10 mouse cellular contexts compared by ENCODE assay signal in the genomic region with DNA sequence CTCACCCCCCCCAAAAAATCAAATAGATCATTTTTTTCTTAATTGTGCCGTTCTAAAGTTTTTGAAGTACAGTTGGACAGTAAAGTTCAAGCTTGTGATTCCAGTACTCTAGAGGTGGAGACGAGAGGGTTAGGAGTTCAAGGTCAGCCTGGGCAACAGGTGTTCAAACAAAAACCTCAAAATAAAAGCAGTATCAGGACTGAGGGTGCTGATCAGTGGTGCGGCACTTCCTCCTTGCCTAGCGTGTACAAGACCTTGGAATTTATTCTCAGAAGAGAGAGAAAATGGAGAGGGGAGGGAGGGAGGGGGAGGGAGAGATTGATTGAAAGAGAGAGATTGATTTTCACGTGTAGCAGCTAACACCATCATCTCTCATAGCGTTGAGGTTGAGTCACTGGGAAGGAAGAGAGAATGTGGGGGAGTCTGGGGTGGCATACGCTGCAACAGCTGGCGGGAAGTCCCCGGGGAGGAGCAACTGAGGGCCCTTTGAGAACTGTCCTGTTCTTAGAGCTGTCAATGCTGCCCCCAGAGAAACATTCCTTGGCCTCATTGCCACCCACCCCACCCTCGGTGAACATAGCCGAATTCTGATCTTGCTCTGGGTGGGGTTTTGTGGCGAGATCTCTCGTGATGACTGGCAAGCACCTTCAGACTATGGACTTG. TPM values are rescaled to one million over a fixed set of nuclear protein-coding genes. Genes with fewer than 3 reads are reported as not detected.
A peak's percentile ranks its signal among the peaks of the same experiment; 100 is the strongest.
DNase-seq lines count a peak whose midpoint lies in the region; ATAC-seq and TF ChIP-seq lines count a peak whose summit lies in the region.
"Had no signal": no experiment of that assay in that cellular context is flagged by ENCODE, and none has a peak within 500 bp of the region (broad histone marks: within the 10 kb centered on the region; RNA-seq: fewer than 3 reads in every experiment).

No protein-coding gene starts in this region.

- no peak overlapping the region for H3K4me2 ChIP-seq in midbrain, embryonic 15.5 days
- H3K4me2 ChIP-seq in hindbrain, embryonic 14.5 days (replicated peaks): no peak overlapping the region
- H3K4me2 ChIP-seq: hindbrain, embryonic 12.5 days had no signal

- H3K4me3 ChIP-seq in midbrain, embryonic 10.5 days: no peak overlapping the region
- no peak overlapping the region for H3K4me3 ChIP-seq in midbrain, embryonic 15.5 days
- H3K4me3 ChIP-seq in MEL (ENCODE audit: control insufficient read depth in 1 of 2, insufficient read depth in 1 of 2, low read depth in 2 of 2, low read length in 2 of 2): no peak overlapping the region
- H3K4me3 ChIP-seq in hindbrain, embryonic 14.5 days (replicated peaks; ENCODE audit: low read length): no peak overlapping the region
- H3K4me3 ChIP-seq: hindbrain, embryonic 12.5 days; megakaryocyte, embryonic 14.5 days had no signal

- H3K27ac ChIP-seq in midbrain, embryonic 10.5 days (replicated peaks): 0 out of 2 replicates have a peak overlapping the region, but pooled peaks have one; percentile 13
- H3K27ac ChIP-seq in midbrain, embryonic 15.5 days: no peak overlapping the region
- peak overlapping the region; percentile 39 for H3K27ac ChIP-seq in MEL (ENCODE audit: control insufficient read depth, low read depth, low read length)
- H3K27ac ChIP-seq in hindbrain, embryonic 14.5 days: no peak overlapping the region
- H3K27ac ChIP-seq: hindbrain, embryonic 12.5 days had no signal

- ATAC-seq in midbrain, embryonic 15.5 days (replicated peaks): no peak
- ATAC-seq in megakaryocyte, adult 5-6 weeks (ENCODE audit: poor library complexity, severe bottlenecking): peak; percentile 28
- no peak for ATAC-seq in hindbrain, embryonic 14.5 days (ENCODE audit: low FRiP score)
- ATAC-seq: forebrain, embryonic 16.5 days had no signal

- no peak for TF ChIP-seq POLR2A in MEL (IDR thresholded peaks at IDR 0.05; ENCODE audit: control insufficient read depth in 1 of 2, insufficient read depth in 1 of 2, low read depth in 1 of 2, low read length in 2 of 2, poor library complexity in 1 of 2)

- no peak for DNase-seq in midbrain, embryonic 10.5 days (ENCODE audit: low spot score)
- peak; percentile 28 for DNase-seq in MEL (ENCODE audit: low read depth, low spot score)
- DNase-seq in thymus, postnatal 36 days: peak; percentile 52 to 59
- DNase-seq in hindbrain, embryonic 14.5 days (ENCODE audit: low spot score): no peak
- DNase-seq in ovary, postnatal 36 days (ENCODE audit: low spot score): no peak

- TF ChIP-seq CTCF in MEL (IDR thresholded peaks at IDR 0.05 in 2 of 3, conservative IDR thresholded peaks at IDR 0.05 in 1 of 3; ENCODE audit: control insufficient read depth in 1 of 3, insufficient read depth in 1 of 3, low read depth in 2 of 3, low read length in 3 of 3, poor library complexity in 1 of 3, severe bottlenecking in 1 of 3): no peak

- no peak for TF ChIP-seq RAD21 in MEL (IDR thresholded peaks at IDR 0.05; ENCODE audit: low read depth, low read length)

- H3K9me3 ChIP-seq in midbrain, embryonic 10.5 days (replicated peaks): no peaks in the 10 kb centered on the region
- no peaks in the 10 kb centered on the region for H3K9me3 ChIP-seq in midbrain, embryonic 15.5 days
- H3K9me3 ChIP-seq in MEL (replicated peaks; ENCODE audit: insufficient read depth, low read length): no peaks in the 10 kb centered on the region
- H3K9me3 ChIP-seq in hindbrain, embryonic 14.5 days (ENCODE audit: control insufficient read depth, low read length): no peaks in the 10 kb centered on the region
- H3K9me3 ChIP-seq: hindbrain, embryonic 12.5 days; megakaryocyte, embryonic 14.5 days had no signal

- no peak overlapping the region for H3K9ac ChIP-seq in midbrain, embryonic 15.5 days
- peak overlapping the region; percentile 0 for H3K9ac ChIP-seq in MEL (ENCODE audit: control insufficient read depth, low read depth, low read length, poor library complexity, severe bottlenecking)
- H3K9ac ChIP-seq in hindbrain, embryonic 14.5 days: no peak overlapping the region
- H3K9ac ChIP-seq: hindbrain, embryonic 12.5 days had no signal

- H3K36me3 ChIP-seq in midbrain, embryonic 10.5 days: no peaks in the 10 kb centered on the region
- no peaks in the 10 kb centered on the region for H3K36me3 ChIP-seq in midbrain, embryonic 15.5 days (replicated peaks)
- peaks cover 0 to 9% of the 10 kb centered on the region in 2 experiments; a peak in 2 of 4 replicates for H3K36me3 ChIP-seq in MEL (ENCODE audit: control insufficient read depth in 1 of 2, insufficient read depth in 2 of 2, low read length in 2 of 2)
- H3K36me3 ChIP-seq in hindbrain, embryonic 14.5 days (replicated peaks; ENCODE audit: control insufficient read depth, insufficient read depth): no peaks in the 10 kb centered on the region
- H3K36me3 ChIP-seq: hindbrain, embryonic 12.5 days had no signal

- no peak for TF ChIP-seq EP300 in MEL (IDR thresholded peaks at IDR 0.05; ENCODE audit: low read depth in 1 of 2, low read length in 2 of 2)

- WGBS in midbrain, embryonic 10.5 days: 88% methylated on average over 13 of the region's 13 CpGs
- 72% methylated on average over 13 of the region's 13 CpGs for WGBS in midbrain, embryonic 15.5 days
- 64% methylated on average over 13 of the region's 13 CpGs for WGBS in hindbrain, embryonic 14.5 days

- peaks cover 81% of the 10 kb centered on the region for H3K27me3 ChIP-seq in midbrain, embryonic 10.5 days (ENCODE audit: low read depth, poor library complexity, severe bottlenecking)
- peaks cover 2% of the 10 kb centered on the region; the same call in 1 of the 2 replicates for H3K27me3 ChIP-seq in midbrain, embryonic 15.5 days (replicated peaks)
- H3K27me3 ChIP-seq in MEL (ENCODE audit: control insufficient read depth in 1 of 2, insufficient read depth in 2 of 2, low read length in 2 of 2): no peaks in the 10 kb centered on the region
- no peaks in the 10 kb centered on the region for H3K27me3 ChIP-seq in hindbrain, embryonic 14.5 days (ENCODE audit: control insufficient read depth, insufficient read depth, low read length)

- H3K4me1 ChIP-seq in midbrain, embryonic 10.5 days: peaks cover 63% of the 10 kb centered on the region
- peaks cover 22% of the 10 kb centered on the region for H3K4me1 ChIP-seq in midbrain, embryonic 15.5 days
- H3K4me1 ChIP-seq in MEL (ENCODE audit: control insufficient read depth in 1 of 2, insufficient read depth in 2 of 2, low read length in 2 of 2): peaks cover 3 to 34% of the 10 kb centered on the region in 2 experiments
- H3K4me1 ChIP-seq in hindbrain, embryonic 14.5 days (replicated peaks; ENCODE audit: control insufficient read depth, insufficient read depth, low read length): peaks cover 22% of the 10 kb centered on the region

- no peaks in the 10 kb centered on the region for H3K79me2 ChIP-seq in MEL (ENCODE audit: control insufficient read depth, insufficient read depth, low read length, poor library complexity)

TF ChIP-seq in MEL, 35 proteins besides CTCF, POLR2A, EP300 and RAD21:
- TF ChIP-seq ZMIZ1 (IDR thresholded peaks at IDR 0.05; ENCODE audit: low read depth, low read length): no peak
- TF ChIP-seq NRF1 (IDR thresholded peaks at IDR 0.05; ENCODE audit: insufficient read depth, low read depth, low read length, poor library complexity, severe bottlenecking): no peak
- TF ChIP-seq TCF12 (IDR thresholded peaks at IDR 0.05; ENCODE audit: low read depth, low read length): no peak
- TF ChIP-seq POLR2AphosphoS5 (IDR thresholded peaks at IDR 0.05; ENCODE audit: borderline replicate concordance, low read depth, low read length): no peak
- TF ChIP-seq ZKSCAN1 (IDR thresholded peaks at IDR 0.05; ENCODE audit: low read depth, low read length): no peak
- no peak for TF ChIP-seq E2F4 (IDR thresholded peaks at IDR 0.05; ENCODE audit: borderline replicate concordance, low read depth, low read length)
- no peak for TF ChIP-seq SIN3A (IDR thresholded peaks at IDR 0.05; ENCODE audit: low read length)
- no peak for TF ChIP-seq ETS1 (IDR thresholded peaks at IDR 0.05; ENCODE audit: low read depth, low read length)
- no peak for TF ChIP-seq GABPA (IDR thresholded peaks at IDR 0.05; ENCODE audit: low read depth, low read length)
- TF ChIP-seq NELFE (IDR thresholded peaks at IDR 0.05; ENCODE audit: low read depth, low read length): no peak
- no peak for TF ChIP-seq BHLHE40 (IDR thresholded peaks at IDR 0.05; ENCODE audit: borderline replicate concordance, low read depth, low read length)
- TF ChIP-seq MAZ (IDR thresholded peaks at IDR 0.05; ENCODE audit: low read depth, low read length): no peak
- no peak for TF ChIP-seq HCFC1 (IDR thresholded peaks at IDR 0.05; ENCODE audit: low read depth, low read length)
- no peak for TF ChIP-seq RCOR1 (IDR thresholded peaks at IDR 0.05; ENCODE audit: low read depth, low read length)
- no peak for TF ChIP-seq MYB (IDR thresholded peaks at IDR 0.05; ENCODE audit: low read depth, low read length)
- TF ChIP-seq CHD1 (IDR thresholded peaks at IDR 0.05; ENCODE audit: low read depth, low read length): no peak
- TF ChIP-seq MXI1 (IDR thresholded peaks at IDR 0.05; ENCODE audit: low read depth, low read length): no peak
- no peak for TF ChIP-seq KAT2A (conservative IDR thresholded peaks at IDR 0.05; ENCODE audit: low read depth, low read length)

RNA-seq across cellular contexts. Expression of a gene that starts 21.2 kb away (rescaled TPM):
- polyA plus RNA-seq in midbrain, embryonic 10.5 days (2016; fragmentation: Nextera tagmentation; extraction: Ambion mirVana): 7.5 and 8.4 TPM in 2 replicates
- 15.1 and 15.9 TPM in 2 replicates for polyA plus RNA-seq in midbrain, embryonic 15.5 days (2015; fragmentation: Nextera tagmentation; extraction: Ambion mirVana)
- 84.9 and 91.8 TPM in 2 replicates for total RNA-seq in MEL (2012; rRNA removed)
- 10 to 100 TPM; 34.7 to 92.0 TPM for polyA plus RNA-seq in MEL (2012; ENCODE audit: insufficient read depth in 1 of 2, insufficient read length in 2 of 2, low read depth in 1 of 2, low replicate concordance in 2 of 2, missing spikeins in 1 of 2)
- total RNA-seq in megakaryocyte, adult 5-6 weeks (2015): 40.7 and 46.5 TPM in 2 replicates
- total RNA-seq in megakaryocyte, adult 5-6 weeks (2017): 75.9 and 85.2 TPM in 2 replicates
- 14.0 TPM in 2 replicates for polyA plus RNA-seq in hindbrain, embryonic 14.5 days (2014; fragmentation: Nextera tagmentation; extraction: Ambion mirVana)

RNA-seq across cellular contexts. Expression of a gene that starts 24.2 kb away (rescaled TPM):
- polyA plus RNA-seq in midbrain, embryonic 10.5 days (2016; fragmentation: Nextera tagmentation; extraction: Ambion mirVana): 4.3 and 4.6 TPM in 2 replicates
- polyA plus RNA-seq in midbrain, embryonic 15.5 days (2015; fragmentation: Nextera tagmentation; extraction: Ambion mirVana): 2.9 TPM in 2 replicates
- 4.8 and 7.4 TPM in 2 replicates for total RNA-seq in MEL (2012; rRNA removed)
- 10 to 100 TPM in 1 of 2 experiments, not detected in 1; 10.5 TPM for polyA plus RNA-seq in MEL (2012; ENCODE audit: insufficient read depth in 1 of 2, insufficient read length in 2 of 2, low read depth in 1 of 2, low replicate concordance in 2 of 2, missing spikeins in 1 of 2)
- total RNA-seq in megakaryocyte, adult 5-6 weeks (2015): 159 TPM in 2 replicates
- 189 and 212 TPM in 2 replicates for total RNA-seq in megakaryocyte, adult 5-6 weeks (2017)
- polyA plus RNA-seq in hindbrain, embryonic 14.5 days (2014; fragmentation: Nextera tagmentation; extraction: Ambion mirVana): 1.9 and 2.1 TPM in 2 replicates

Comparison
In these comparisons a context has a peak if more than half of its experiments do, and no peak if none do; other contexts are left out.
1. H3K27ac ChIP-seq: peak in midbrain, embryonic 10.5 days (single experiment) and MEL (single experiment); none in midbrain, embryonic 15.5 days (single experiment) and hindbrain, embryonic 14.5 days (single experiment).
2. DNase-seq: peak in MEL (single experiment) and thymus, postnatal 36 days (2 of 2); none in midbrain, embryonic 10.5 days (single experiment), hindbrain, embryonic 14.5 days (single experiment) and ovary, postnatal 36 days (single experiment).